Mouse (Mus musculus): ENCODE data around the gene Picalm. TPM values are rescaled to one million over a fixed set of nuclear protein-coding genes. Genes with fewer than 3 reads are reported as not detected.

The Picalm gene
- total RNA-seq (2017): 190 and 196 TPM in 2 replicates

DNA sequence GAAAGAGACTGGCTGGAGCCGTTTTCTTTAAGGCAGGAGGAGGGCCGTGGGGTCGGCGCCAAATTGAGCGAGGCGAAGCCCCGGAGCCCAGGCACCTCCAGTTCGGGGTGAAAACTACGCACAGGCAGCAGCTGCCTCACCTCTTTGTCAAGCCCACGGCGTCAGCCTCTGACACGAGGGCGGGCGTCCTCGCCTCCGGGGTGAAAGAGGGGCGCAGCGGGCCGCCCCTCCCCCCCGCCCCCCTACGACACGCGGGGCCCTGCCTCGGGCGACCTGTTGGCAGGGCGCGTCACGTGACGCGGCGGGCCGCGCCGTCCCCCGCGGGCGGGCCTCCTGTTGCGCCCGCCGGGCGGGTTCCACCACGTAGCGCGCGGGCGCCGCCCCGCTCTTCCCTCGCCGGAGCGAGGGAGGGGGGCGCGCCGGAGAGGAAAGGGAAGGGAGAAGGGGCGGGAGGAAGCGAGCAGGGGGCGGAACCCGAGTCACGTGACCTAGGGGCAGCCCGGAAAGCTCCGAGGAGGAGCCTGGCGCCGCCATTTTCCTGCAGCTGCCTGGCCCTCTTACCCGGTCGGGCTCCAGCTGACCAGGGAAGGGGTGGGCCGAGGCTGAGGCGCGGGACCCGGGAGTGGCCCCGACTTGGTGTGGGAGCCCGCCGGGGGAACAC, at the start of gene Picalm:
TSS of gene Picalm (plus strand) at position 482 of the 661 bp plus-strand sequence.
- ATAC-seq (replicated peaks; ENCODE audit: low read depth, poor library complexity, severe bottlenecking): peak; percentile 73

DNA sequence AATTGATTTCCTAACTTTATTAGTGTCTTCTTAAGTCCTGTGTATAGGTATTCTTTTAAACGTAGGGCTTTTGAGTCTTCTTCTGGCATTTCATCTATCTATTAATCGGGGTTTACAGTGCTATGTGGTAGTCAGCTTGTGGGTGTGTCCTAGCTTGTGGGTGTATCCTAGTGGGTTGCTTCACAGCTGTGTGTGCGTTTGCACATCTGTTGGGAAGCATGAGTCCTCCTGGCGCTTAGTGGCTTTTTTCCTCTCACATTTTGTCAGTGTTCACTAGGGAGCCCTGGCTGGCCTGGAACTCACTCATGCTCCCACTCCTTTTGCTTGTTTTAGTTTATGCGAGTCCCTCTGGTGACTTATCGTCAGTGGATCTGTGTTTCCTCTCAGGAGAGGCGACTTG, 46.2 kb upstream of the Picalm start:
- 0 out of 2 replicates have a peak, but pooled peaks have one; percentile 22 for ATAC-seq (replicated peaks; ENCODE audit: low read depth, poor library complexity, severe bottlenecking)

DNA sequence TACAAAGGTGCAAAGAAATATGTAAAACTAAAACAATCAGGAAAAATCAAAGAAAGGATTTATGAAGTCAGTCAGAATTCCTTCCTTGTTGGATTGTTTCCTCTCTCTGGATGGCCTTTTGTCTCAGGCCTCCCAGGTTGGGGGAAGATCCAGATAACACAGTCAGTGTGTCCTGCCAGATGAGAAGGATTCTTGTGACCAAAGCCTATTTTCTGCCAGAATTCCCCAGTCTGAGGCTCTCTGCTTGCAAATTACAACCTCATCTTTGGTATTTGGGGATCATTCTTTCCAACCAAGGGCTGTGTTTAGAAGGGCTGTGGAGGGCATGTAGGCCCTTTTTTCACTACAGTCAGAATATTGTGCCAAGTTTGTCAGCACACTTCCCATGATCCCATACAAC, 45.5 kb upstream of the Picalm start:
- no peak for ATAC-seq (replicated peaks; ENCODE audit: low read depth, poor library complexity, severe bottlenecking)

DNA sequence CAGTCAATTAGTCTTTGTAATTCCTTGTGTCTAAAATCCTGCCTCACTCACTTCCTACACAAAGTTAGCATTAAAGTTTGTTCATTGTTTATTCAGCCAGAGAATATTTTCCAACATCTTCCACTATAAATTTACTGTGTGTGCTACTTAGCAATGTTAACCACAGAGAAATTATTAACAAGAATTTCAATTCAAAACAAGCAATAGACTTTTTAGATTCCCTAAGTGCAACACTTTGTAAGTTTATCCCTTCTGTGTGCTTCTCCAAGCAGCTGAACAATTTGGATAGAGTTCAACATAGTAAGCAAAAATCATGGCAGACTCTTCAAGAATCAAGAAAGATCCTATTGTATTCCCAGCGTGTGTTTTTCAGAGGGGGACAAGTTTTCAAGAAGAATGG, 44.3 kb upstream of the Picalm start:
- no peak for ATAC-seq (replicated peaks; ENCODE audit: low read depth, poor library complexity, severe bottlenecking)

DNA sequence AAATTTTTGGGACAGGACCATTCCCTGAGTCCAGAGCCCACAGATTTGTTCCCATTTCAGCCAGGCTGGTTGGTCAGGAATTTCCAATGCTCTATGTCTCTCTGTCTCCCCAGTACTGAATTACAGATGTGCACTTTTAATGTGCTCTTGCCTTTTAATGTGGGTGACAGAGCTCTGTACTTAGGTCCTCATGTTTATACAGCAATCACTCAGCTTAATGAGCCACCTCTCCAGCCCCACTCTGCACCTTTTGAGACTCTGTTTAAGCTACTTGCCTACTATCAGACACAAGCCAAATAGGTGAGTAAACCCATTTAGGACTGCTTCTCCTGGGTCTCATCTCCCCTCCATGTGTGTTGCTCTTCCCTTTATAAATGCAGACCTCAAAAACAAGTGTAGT, 43.2 kb upstream of the Picalm start:
- no peak for ATAC-seq (replicated peaks; ENCODE audit: low read depth, poor library complexity, severe bottlenecking)

DNA sequence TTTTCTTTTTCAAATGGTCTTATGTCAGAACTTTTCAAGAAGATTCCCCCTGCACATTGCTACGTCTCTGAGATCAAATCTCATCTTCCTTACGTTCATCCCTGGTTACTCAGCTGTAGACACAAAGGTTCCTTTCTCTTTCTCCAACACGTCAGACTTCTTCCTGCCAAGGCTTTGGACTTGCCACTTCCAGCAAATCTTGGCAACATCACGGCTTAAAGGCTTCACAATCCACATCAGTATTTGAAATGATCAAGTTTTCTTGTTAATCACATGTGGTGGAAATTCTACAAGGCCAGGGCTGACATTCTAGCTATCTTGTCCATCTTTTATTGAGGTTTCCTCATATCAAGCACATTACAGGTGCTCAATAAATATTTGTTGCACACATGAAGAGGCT, 39.0 kb upstream of the Picalm start:
- ATAC-seq (replicated peaks; ENCODE audit: low read depth, poor library complexity, severe bottlenecking): no peak

DNA sequence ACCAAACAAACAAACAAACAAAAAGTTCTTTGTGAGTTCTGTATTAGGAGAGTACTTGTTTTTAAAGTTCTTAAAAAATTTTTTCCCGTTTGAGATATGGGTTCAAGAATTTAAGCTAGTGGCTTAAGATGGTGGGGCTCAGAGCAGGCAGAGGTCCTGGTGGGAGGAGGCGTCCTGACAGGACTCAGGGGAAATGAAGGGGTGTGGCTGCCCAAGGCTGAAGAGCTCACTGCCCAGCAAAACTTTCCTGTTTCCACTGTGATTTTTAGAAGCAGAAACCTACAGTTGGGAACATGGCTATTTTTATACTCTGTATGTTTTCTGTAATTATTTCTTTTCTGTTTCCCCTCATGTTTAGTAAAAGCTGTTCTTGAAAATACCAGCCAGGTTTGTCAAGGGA, 38.3 kb upstream of the Picalm start:
- ATAC-seq (replicated peaks; ENCODE audit: low read depth, poor library complexity, severe bottlenecking): no peak

DNA sequence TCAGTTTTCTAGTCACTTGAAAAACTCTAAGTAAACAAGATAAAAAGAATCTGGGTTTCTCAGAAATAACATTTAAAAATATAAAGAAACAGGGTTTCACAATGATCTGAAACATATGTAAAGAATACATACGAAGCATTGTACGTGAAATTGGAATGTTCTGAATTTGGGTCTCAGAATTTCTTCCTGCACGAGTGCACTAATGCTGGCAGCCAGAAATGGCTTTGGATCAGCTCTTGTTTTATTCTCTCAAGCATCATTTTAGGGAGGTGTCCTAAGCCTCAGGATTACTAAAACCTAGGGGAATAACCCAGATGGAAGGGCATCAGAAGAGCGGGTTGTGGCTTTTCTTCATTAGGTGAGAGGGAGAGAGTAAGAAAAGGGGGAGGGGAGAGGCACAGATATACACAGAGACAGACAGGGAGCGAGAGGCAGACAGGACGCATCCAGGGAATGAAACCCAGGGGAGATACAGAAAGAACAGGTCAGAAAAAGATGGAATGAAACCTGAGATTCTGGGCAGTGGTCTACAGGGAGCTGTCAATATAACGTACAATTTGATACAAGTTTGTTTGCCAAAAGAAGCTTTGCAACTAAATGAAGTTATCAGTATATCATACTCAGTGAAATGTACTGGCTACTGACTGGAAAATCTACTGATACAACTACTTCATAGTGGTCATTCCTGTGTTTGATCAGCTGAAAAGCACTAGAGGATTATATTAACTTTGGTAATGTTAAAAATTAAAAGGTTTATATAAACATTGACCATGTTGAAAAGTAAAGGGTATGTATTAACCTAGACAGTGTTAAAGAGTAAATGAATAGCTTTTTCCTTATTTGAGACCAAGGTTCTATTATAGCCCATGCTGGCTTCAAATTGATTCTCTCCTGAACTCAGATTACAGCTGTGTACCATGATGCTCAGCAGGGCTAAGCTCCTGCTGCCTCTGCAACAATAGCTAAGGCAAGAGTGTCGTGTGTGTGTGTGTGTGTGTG, 37.3 kb upstream of the Picalm start:
- no peak for ATAC-seq (replicated peaks; ENCODE audit: low read depth, poor library complexity, severe bottlenecking)

DNA sequence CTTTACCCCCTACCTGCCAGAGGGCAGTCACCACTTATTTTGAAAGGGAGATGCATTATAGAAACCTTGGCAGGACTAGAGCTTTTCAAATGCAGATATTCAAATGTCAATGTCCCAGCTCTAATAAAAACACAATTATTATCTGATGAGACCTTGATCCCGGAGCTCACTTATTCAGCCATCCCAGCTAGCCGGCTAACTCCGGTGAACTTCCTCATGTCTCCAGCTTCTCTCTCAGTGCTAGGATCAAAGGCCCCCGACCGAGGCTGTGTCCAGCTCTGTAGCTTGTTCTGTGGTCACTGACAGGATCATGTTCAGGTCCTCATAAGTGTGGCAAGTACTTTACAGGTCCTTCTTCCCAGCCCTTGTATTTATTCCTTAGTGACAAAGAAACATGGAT, 34.9 kb upstream of the Picalm start:
- no peak for ATAC-seq (replicated peaks; ENCODE audit: low read depth, poor library complexity, severe bottlenecking)

DNA sequence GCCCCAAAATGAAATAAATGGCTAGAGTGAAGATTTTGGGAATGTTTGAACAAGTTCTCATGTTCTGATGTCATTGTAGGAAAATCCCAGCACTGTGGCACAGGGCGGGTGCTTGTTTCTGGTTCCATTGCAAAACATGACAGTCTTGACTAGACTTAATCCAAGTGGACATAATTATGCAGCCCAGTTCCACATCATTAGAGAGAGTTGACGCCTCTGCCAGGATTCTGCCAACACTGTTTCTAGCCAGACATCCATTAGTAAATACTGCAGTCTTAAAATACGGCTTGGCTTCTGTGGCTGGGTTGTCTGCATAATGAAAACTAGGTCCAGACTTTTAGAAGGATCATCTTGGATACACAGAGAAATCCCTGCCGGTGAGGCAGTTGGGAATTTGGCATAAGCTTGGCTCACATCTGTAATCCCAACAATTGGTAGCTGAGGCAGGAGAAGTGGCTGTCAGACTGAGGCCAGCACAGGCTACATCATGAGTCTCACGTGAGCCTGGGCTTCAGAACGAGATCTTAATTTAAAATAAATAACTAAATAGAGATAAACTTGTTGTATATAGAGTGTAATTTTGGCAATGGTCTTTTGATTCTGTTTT, 34.1 kb upstream of the Picalm start:
- ATAC-seq (replicated peaks; ENCODE audit: low read depth, poor library complexity, severe bottlenecking): no peak

DNA sequence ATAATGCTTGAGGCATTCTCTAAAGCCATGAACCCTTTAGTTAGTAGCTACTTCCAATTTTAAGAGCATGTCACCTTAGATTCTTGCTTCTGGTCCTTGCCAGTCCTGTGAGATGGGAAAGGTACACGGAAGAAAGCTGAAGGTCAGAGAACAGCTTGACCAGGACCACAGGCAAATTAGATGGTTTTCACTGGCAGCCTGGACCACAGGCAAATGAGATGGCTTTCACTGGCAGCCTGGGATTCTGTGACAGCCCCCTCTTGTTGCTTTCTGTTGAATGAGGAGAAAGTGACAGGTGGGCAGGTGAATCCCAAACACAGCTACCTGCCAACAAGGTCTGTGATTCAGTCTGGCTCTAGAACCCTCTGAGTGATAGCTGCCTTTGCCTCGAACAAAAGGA, 33.4 kb upstream of the Picalm start:
- no peak for ATAC-seq (replicated peaks; ENCODE audit: low read depth, poor library complexity, severe bottlenecking)

DNA sequence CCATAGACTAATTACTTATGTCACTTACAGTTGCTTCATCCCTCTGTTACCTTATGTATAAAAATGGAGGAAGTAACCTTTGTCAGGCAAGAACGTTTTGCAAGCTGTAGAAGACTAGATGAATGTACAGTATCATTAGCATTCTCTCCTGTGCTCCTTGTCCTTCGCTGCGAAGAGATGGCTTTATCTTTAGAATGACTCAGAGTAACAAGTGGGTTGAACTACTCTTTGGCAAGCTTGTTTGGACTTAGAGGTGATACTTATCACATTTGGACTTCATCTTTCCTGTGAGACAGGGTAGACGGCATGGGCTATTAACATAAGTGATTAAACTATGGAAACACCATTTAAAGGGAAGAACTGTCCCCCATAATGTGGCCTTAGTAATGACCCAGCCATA, 31.8 kb upstream of the Picalm start:
- no peak for ATAC-seq (replicated peaks; ENCODE audit: low read depth, poor library complexity, severe bottlenecking)

DNA sequence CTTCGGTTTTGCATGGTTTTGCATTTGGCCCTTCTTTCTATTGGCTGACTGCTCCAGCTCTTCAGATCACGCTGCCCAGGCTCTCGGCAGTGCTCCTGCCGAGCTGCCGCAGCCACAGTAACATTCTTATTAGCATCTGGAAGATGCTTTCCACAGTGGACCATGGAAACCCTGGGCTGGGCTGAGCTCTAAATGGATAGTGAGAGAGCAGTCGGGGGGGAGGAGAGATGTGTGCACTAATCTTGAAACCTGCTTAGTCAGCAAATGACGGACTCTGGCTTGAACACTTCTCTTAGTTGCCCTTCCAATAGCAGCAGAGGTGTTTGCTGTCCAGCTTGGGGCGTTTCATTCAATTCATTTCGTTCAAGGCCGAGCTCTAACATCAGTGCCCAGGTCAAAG, 30.8 kb upstream of the Picalm start:
- no peak for ATAC-seq (replicated peaks; ENCODE audit: low read depth, poor library complexity, severe bottlenecking)

DNA sequence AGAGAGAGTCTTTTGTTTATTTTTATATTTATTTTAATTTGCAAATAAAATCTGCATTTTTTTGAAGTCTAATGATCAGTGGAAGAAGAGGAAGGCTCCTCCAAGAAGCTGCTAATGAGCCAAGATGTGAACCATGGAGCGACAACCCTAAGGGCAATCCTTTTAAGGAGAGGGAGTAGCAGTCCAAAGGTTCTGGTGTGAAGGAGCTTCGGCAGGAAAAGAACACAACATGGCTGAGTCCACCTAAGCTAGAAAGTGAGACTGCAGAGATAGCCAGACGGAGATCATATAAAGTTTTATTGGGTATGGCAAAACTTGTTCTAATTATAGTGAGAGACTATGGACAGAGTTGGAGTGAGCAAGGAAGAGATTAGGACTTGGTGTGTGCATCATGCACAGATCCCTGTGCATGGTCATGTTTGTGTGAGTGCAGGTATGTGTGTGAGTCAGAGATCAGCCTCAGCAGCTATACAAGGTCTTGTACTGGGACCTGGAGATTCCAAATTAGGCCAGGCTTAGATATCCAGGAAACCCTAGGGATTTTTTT, 29.3 kb upstream of the Picalm start:
- no peak for ATAC-seq (replicated peaks; ENCODE audit: low read depth, poor library complexity, severe bottlenecking)

DNA sequence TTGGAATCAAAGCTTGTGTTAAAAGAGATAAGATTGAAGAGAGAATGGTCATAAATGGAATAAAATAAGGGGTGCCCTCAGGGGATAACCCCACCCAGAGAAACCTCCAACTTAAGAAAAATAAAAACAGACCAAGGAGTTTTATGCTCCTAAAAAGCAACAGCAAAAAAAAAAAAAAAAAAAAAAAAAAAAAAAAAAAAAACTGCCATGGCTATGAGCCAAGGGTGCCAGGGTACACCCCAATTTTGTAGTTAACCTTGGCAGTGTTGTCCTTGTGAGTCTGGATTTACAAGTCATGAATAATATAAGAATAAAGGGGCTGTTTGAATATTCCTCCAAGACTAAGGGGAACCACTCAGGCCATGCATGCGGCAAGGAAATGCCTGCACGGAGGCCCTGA, 13.9 kb upstream of the Picalm start:
- ATAC-seq (replicated peaks; ENCODE audit: low read depth, poor library complexity, severe bottlenecking): no peak

DNA sequence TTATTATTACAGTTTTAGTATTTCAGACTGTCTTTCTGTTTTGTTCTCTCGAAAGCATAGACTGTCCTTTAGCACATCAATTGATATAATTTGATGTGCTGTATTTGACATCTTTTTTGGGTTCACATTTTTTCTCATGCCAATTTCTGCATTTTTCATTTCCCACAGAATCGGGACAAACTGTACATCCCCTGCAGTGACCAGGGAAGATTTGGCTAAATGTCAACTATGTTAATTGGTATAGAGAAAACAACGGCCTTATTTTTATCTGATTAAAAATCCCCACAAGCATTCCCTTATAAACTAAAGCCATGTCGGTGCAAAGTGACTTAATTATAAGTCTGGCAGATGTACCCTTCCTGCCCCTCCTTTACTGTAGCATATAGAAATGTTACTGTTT, 9.9 kb upstream of the Picalm start:
- no peak for ATAC-seq (replicated peaks; ENCODE audit: low read depth, poor library complexity, severe bottlenecking)

DNA sequence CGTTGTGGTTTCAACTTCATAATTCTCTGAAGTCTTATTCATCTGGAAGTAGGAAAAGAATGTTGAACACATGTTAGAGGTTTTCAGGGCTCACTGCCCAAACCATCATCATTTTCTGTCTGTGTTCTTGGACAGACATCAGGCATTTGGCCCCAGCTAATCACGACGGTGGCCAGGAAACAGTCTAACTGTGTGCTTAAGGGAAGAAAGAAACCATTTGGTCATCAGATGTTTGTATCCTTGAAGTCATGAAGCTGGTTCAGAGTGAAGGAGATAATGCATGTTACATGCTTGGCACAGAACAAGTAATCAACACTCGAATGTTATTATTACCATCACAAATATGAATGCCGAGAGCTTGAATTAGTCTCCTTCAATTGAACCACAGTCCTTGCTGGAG, 5.0 kb upstream of the Picalm start:
- ATAC-seq (replicated peaks; ENCODE audit: low read depth, poor library complexity, severe bottlenecking): no peak

DNA sequence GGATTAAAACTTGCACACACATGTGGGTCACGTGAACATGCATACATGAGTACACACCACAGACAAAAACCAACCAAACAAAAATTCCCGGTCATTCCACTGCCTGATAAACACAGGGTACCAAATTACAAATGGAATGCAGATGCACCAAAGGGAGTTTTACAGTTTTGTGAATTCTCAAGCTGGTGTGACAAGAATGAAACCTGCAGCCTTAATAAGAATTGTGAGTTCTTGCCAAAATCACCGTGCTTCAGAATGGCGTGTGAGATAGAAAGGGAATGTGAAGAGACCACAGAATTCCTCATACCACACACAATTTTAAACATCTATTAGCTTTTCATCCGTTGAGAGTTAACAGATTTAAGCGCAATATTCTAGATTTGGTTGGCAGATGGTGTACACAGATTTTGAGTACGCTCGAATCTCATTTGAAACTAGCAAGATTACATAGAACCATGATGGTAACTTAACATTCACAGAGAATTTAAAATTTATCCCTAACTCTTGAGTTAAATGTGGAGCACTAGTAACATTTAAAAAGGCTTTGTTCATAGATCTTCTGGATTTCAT, 1.3 kb upstream of the Picalm start:
- no peak for ATAC-seq (replicated peaks; ENCODE audit: low read depth, poor library complexity, severe bottlenecking)

DNA sequence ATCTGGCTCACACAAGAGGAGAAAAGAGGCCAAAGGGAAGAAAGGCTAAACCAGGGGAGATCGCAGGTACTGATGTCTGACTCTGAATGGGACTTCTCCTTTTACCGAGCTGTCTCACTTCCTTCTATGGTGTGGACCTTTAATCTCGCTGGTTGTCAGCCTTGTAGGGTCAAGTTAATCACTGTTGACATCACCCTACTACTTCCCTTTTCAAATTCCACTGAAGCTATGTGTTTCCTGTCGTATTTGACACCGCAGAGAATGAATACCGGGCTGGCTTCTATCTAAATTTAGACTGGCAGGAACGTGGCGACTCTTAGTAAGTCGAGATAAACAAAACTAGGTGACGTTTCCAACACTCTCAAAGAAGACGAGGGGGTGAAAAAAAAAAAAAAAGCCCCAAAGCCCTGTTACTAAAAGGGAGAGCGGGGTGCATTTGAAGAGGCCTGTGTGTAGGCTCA, 712 bp upstream of the Picalm start:
- peak; percentile 75 for ATAC-seq (replicated peaks; ENCODE audit: low read depth, poor library complexity, severe bottlenecking)
